Mouse (Mus musculus) liver, postnatal 0 days (tissue): ENCODE measurements at regions not wholly inside any gene's neighbourhood (a gene's known extent, or its start where the extent isn't known, plus 50 kb on each side); places are given as distances from the start of the nearest gene placed in this dataset.

ENCODE experiments used
- ATAC-seq: fragments of 200-750 bp; cut with Nextera tagmentation; 2 replicates; pipeline ENCODE4 v1.8.0; 2017; ENCODE audit warnings: mild to moderate bottlenecking, moderate library complexity
- DNase-seq: peaks from one replicate; pipeline ENCODE4 v3.0.0-alpha.2; 2016
- H3K27ac ChIP-seq: fragments of 300-500 bp; sonication (generic); 2 replicates; pipeline ENCODE4 v1.5.1; 2014; ENCODE audit warnings: antibody characterized with exemption, moderate library complexity, mild to moderate bottlenecking, low read depth
- H3K27me3 ChIP-seq: fragments of 300-500 bp; sonication (generic); 2 replicates; pipeline ENCODE4 v1.6.1; 2014; ENCODE audit warnings: low read length, control low read depth, mixed read lengths; ENCODE audit not compliant: insufficient read depth
- H3K36me3 ChIP-seq: fragments of 300-500 bp; sonication (generic); replicated peaks from 2 replicates; pipeline ENCODE4 v1.6.1; 2014; ENCODE audit warnings: mild to moderate bottlenecking, control low read depth, low read length, moderate library complexity, mixed read lengths; ENCODE audit not compliant: insufficient read depth
- H3K4me1 ChIP-seq: fragments of 300-500 bp; sonication (generic); 2 replicates; pipeline ENCODE4 v1.6.1; 2014; ENCODE audit warnings: antibody characterized with exemption, mild to moderate bottlenecking, control low read depth; ENCODE audit not compliant: insufficient read depth
- H3K4me2 ChIP-seq: fragments of 300-500 bp; sonication (generic); 2 replicates; pipeline ENCODE4 v1.6.1; 2014; ENCODE audit warnings: low read depth, mild to moderate bottlenecking, low read length, moderate library complexity, mixed read lengths
- H3K4me3 ChIP-seq: fragments of 300-500 bp; sonication (generic); 2 replicates; pipeline ENCODE4 v1.5.1; 2014; ENCODE audit warnings: low read depth, low read length
- H3K9ac ChIP-seq: fragments of 300-500 bp; sonication (generic); replicated peaks from 2 replicates; pipeline ENCODE4 v1.6.1; 2014; ENCODE audit warnings: mild to moderate bottlenecking, moderate library complexity
- H3K9me3 ChIP-seq: fragments of 300-500 bp; sonication (generic); 2 replicates; pipeline ENCODE4 v1.6.1; 2016; ENCODE audit warnings: mild to moderate bottlenecking, control low read depth, low read length, mixed read lengths
- CTCF ChIP-seq: sonication (generic); IDR thresholded peaks from 2 replicates; pipeline ENCODE4 v1.5.1; 2016; ENCODE audit warnings: antibody characterized with exemption, low read depth
- EP300 ChIP-seq: IDR thresholded peaks from 2 replicates; pipeline ENCODE4 v1.6.1; 2016; ENCODE audit warnings: antibody characterized with exemption, low read depth, mild to moderate bottlenecking
- WGBS: fragments of 180-500 bp; shearing (Covaris S2); extraction: QIAGEN DNeasy Blood & Tissue Kit; methylation state at CpG from one replicate; pipeline ENCODE4 v1.1.7; 2014; ENCODE audit not compliant: insufficient replicate concordance; 5-methylcytosine and 5-hydroxymethylcytosine counted together

GRCm38 (mm10) chr5:75808551-75809332 is 169.5 kb downstream of the Kdr start:
- peak overlapping the region; percentile 6; the same call in 1 of the 2 replicates for H3K4me2 ChIP-seq
- DNase-seq = peak; percentile 35
- no peaks in the 10 kb centered on the region for H3K27me3 ChIP-seq
- no peaks in the 10 kb centered on the region for H3K36me3 ChIP-seq
- no peaks in the 10 kb centered on the region for H3K9me3 ChIP-seq
- H3K4me1 ChIP-seq = peaks cover 3% of the 10 kb centered on the region; the same call in 1 of the 2 replicates
- no peak for ATAC-seq
- TF ChIP-seq EP300 (no peak), CTCF (no peak)
- 0 out of 2 replicates have a peak overlapping the region, but pooled peaks have one; percentile 39 for H3K27ac ChIP-seq
- 54% methylated on average over 18 of the region's 18 CpGs for WGBS
- no peak overlapping the region for H3K9ac ChIP-seq
- H3K4me3 ChIP-seq = no peak overlapping the region

DNA sequence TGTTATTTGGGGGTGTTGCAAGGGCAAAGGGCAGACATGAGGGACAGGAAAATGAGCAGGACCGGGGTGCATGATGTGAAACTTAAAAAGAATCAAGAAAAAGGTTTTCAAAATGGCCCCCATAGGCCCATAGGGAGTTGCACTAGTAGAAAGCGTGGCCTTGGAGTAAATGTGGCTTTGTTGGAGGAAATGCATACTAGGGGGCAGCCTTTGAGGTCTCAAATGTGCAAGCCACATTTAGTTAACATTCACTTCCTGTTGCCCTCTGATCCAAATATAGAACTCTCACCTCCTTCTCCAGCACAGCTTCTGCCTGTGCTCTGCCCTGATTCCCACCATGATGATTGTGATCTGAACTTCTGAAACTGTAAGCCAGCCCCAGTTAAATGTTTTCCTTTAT is 173.2 kb downstream of the Kdr start:
- no peaks in the 10 kb centered on the region for H3K9me3 ChIP-seq
- H3K4me3 ChIP-seq = no peak overlapping the region
- H3K4me1 ChIP-seq = peaks cover 3% of the 10 kb centered on the region; the same call in 1 of the 2 replicates
- DNase-seq = no peak
- TF ChIP-seq EP300 = no peak
- TF ChIP-seq CTCF = no peak
- H3K9ac ChIP-seq = no peak overlapping the region
- no peak for ATAC-seq
- H3K36me3 ChIP-seq = no peaks in the 10 kb centered on the region
- no peaks in the 10 kb centered on the region for H3K27me3 ChIP-seq
- WGBS = 69% methylated on average over 2 of the region's 2 CpGs
- no peak overlapping the region for H3K4me2 ChIP-seq
- H3K27ac ChIP-seq = no peak overlapping the region

GRCm38 (mm10) chr5:75804340-75804739 is 173.9 kb downstream of the Kdr start:
- ATAC-seq = no peak
- DNase-seq = no peak
- WGBS = 57% methylated on average over 2 of the region's 2 CpGs
- Histone ChIP-seq H3K36me3 (no peaks in the 10 kb centered on the region), H3K4me1 (peaks cover 3% of the 10 kb centered on the region; the same call in 1 of the 2 replicates), H3K27ac (no peak overlapping the region), H3K9ac (no peak overlapping the region), H3K27me3 (no peaks in the 10 kb centered on the region), H3K4me2 (no peak overlapping the region), H3K9me3 (no peaks in the 10 kb centered on the region), H3K4me3 (no peak overlapping the region)
- TF ChIP-seq CTCF (no peak), EP300 (no peak)

DNA sequence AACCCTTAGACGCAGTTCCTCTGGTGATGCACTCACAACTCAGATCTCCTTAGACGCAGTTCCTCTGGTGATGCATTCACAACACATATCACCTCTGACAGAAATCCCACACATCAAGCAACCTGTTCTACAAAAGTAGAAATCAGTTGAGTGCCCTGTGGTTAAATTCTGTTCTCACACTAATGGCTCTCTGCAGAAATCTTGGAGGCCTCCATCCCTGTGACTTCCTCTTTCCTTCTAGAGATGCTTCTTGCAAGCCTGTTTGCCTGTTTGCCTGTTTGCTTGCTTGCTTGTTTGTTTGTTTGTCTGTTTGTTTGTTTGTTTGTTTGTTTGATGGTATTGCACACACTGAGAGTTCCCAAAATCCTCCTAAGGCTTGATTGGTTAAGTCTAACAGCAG is 175.2 kb downstream of the Kdr start:
- Histone ChIP-seq H3K27ac (no peak overlapping the region), H3K4me2 (no peak overlapping the region), H3K9me3 (no peaks in the 10 kb centered on the region), H3K36me3 (no peaks in the 10 kb centered on the region), H3K4me1 (no peaks in the 10 kb centered on the region), H3K9ac (no peak overlapping the region), H3K4me3 (no peak overlapping the region), H3K27me3 (no peaks in the 10 kb centered on the region)
- 60% methylated on average over 2 of the region's 2 CpGs for WGBS
- ATAC-seq = no peak
- TF ChIP-seq CTCF (no peak), EP300 (no peak)
- no peak for DNase-seq

- DNase-seq (no peak), ATAC-seq (no peak)
- no peaks in the 10 kb centered on the region for H3K36me3 ChIP-seq
- H3K4me3 ChIP-seq = no peak overlapping the region
- TF ChIP-seq CTCF (no peak), EP300 (no peak)
- no peak overlapping the region for H3K27ac ChIP-seq
- no peak overlapping the region for H3K9ac ChIP-seq
- H3K4me2 ChIP-seq = no peak overlapping the region
- no peaks in the 10 kb centered on the region for H3K27me3 ChIP-seq
- H3K9me3 ChIP-seq = no peaks in the 10 kb centered on the region
- no peaks in the 10 kb centered on the region for H3K4me1 ChIP-seq
- 50% methylated on average over 18 of the region's 18 CpGs for WGBS
These were observed 177.9 kb downstream of the Kdr start for GRCm38 (mm10) chr5:75800040-75800989.

DNA sequence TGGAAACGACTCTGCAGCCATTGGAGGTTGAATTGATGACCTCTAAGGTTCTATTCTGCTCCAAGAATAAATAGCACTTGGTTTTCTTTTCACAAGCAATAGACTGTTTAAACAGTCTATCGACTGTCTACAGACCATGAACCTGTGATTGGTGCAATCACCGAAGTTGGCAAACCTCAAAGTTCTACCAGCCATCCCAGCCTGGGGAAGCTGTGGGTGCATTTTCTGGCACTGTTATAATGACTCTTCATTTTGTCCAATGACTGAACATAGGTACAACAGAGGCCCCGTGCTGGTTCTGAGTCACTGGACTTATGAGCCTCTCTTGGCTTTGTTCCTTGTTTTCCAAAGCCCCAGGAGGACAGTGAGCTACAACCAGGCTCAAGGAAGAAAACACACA is 178.6 kb downstream of the Kdr start:
- no peaks in the 10 kb centered on the region for H3K4me1 ChIP-seq
- ATAC-seq (peak; percentile 47), DNase-seq (no peak)
- H3K4me2 ChIP-seq = no peak overlapping the region
- no peak overlapping the region for H3K27ac ChIP-seq
- H3K36me3 ChIP-seq = no peaks in the 10 kb centered on the region
- no peaks in the 10 kb centered on the region for H3K27me3 ChIP-seq
- WGBS = 41% methylated on average over 4 of the region's 4 CpGs
- H3K9me3 ChIP-seq = no peaks in the 10 kb centered on the region
- no peak overlapping the region for H3K9ac ChIP-seq
- TF ChIP-seq EP300 (no peak), CTCF (no peak)
- no peak overlapping the region for H3K4me3 ChIP-seq
